Mouse (Mus musculus) brain, embryonic 18.5 days (tissue): ENCODE data around the gene D130043K22Rik.

Experiments
- DNase-seq: peaks from one replicate; pipeline ENCODE4 v3.0.0-alpha.2; 2012; ENCODE audit warnings: low read depth, low spot score

The D130043K22Rik gene

GRCm38 (mm10) chr13:24947158-24947557 lies 102.2 kb downstream of the D130043K22Rik start:
- no peak for DNase-seq

- DNase-seq = no peak
Observed at GRCm38 (mm10) chr13:24948870-24949269, 103.9 kb downstream of the D130043K22Rik start.
